Mouse (Mus musculus): ENCODE measurements around the gene Emb.

Gene Emb

GRCm38 (mm10) chr13:117220501-117221321, 12.4 kb downstream of the Emb start, which contains the start of gene Gm17509:
Gm17509 (minus strand) TSS chr13:117221075.
- DNase-seq (ENCODE audit: low spot score): peak; percentile 82

GRCm38 (mm10) chr13:117223125-117223524, 14.8 kb downstream of the Emb start:
- DNase-seq (ENCODE audit: low spot score): no peak

GRCm38 (mm10) chr13:117224901-117225300, 16.6 kb downstream of the Emb start:
- no peak for DNase-seq (ENCODE audit: low spot score)

GRCm38 (mm10) chr13:117225561-117225960, 17.2 kb downstream of the Emb start:
- no peak for DNase-seq (ENCODE audit: low spot score)

- DNase-seq (ENCODE audit: low spot score): no peak
These were observed 22.2 kb downstream of the Emb start for GRCm38 (mm10) chr13:117230371-117231110.

GRCm38 (mm10) chr13:117233808-117234207, 25.5 kb downstream of the Emb start:
- DNase-seq (ENCODE audit: low spot score): no peak

- DNase-seq (ENCODE audit: low spot score): no peak
These were observed 26.1 kb downstream of the Emb start for GRCm38 (mm10) chr13:117234486-117234885.

GRCm38 (mm10) chr13:117235530-117236212, 27.3 kb downstream of the Emb start:
- DNase-seq (ENCODE audit: low spot score): peak; percentile 79

- DNase-seq (ENCODE audit: low spot score): no peak
These were observed 28.8 kb downstream of the Emb start for GRCm38 (mm10) chr13:117237111-117237510.

GRCm38 (mm10) chr13:117242063-117242462, 33.7 kb downstream of the Emb start:
- no peak for DNase-seq (ENCODE audit: low spot score)

- no peak for DNase-seq (ENCODE audit: low spot score)
These were observed 34.3 kb downstream of the Emb start for GRCm38 (mm10) chr13:117242621-117243020.

- no peak for DNase-seq (ENCODE audit: low spot score)
These were observed 52.4 kb downstream of the Emb start for GRCm38 (mm10) chr13:117260704-117261103.

- DNase-seq (ENCODE audit: low spot score): no peak
These were observed 57.8 kb downstream of the Emb start for GRCm38 (mm10) chr13:117266156-117266555.

- no peak for DNase-seq (ENCODE audit: low spot score)
These were observed 59.6 kb downstream of the Emb start for GRCm38 (mm10) chr13:117267963-117268362.

GRCm38 (mm10) chr13:117284036-117284435, 75.7 kb downstream of the Emb start:
- no peak for DNase-seq (ENCODE audit: low spot score)

- DNase-seq (ENCODE audit: low spot score): no peak
These were observed 78.6 kb downstream of the Emb start for GRCm38 (mm10) chr13:117286939-117287338.

- no peak for DNase-seq (ENCODE audit: low spot score)
These were observed 79.1 kb downstream of the Emb start for GRCm38 (mm10) chr13:117287400-117287799.

- peak; percentile 92 for DNase-seq (ENCODE audit: low spot score)
These were observed 81.3 kb downstream of the Emb start for GRCm38 (mm10) chr13:117289494-117290270.

- DNase-seq (ENCODE audit: low spot score): peak; percentile 87
These were observed 103.3 kb downstream of the Emb start for GRCm38 (mm10) chr13:117311446-117312225.

All from embryo, embryonic 10.5 days (tissue).